9 mouse cellular contexts compared by ENCODE assay signal in the genomic region with DNA sequence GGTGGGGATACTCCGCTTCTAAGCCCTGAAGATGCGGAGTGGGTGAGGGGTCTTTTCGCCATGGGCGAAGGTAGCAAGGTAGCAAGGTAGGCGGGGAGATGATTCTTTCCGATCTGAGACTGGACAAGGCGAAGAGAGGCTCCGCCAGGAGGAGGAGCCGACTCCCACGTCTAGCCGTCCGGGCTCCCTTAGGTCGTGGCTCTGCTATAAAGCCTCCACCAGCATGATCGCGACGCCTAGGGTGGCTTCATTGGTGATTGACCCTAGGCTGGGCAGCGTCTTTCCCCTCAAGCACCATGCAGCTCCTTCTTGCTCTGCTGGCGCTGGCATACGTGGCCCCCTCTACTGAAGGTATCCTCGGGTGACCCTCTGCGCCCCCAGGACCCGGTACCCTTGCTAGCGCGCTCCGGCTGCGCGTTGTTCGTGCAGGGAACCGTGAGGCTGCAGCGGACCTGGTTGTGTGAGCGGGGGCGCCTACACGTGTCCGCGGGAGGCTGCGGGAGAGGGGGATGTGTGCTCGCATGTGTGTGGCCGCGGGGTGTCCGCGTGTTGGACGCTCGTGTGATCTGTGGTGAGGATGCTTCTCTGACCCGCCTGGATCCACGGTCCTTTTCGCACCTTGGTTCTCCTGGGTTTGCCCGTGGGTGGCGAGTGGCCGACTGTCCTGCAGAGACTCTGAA. TPM values are rescaled to one million over a fixed set of nuclear protein-coding genes. Genes with fewer than 3 reads are reported as not detected.
DNase-seq lines count a peak whose midpoint lies in the region; ATAC-seq and TF ChIP-seq lines count a peak whose summit lies in the region.
"Had no signal": no experiment of that assay in that cellular context is flagged by ENCODE, and none has a peak within 500 bp of the region (broad histone marks: within the 10 kb centered on the region; RNA-seq: fewer than 3 reads in every experiment).

A gene (plus strand): TSS at position 196 of the 680 bp plus-strand sequence.

- WGBS in liver, embryonic 12.5 days (ENCODE audit: insufficient replicate concordance): 3% methylated on average over 49 of the region's 49 CpGs
- WGBS in liver, postnatal 0 days (ENCODE audit: insufficient replicate concordance): 2% methylated on average over 49 of the region's 49 CpGs
- under 1% methylated on average over 49 of the region's 49 CpGs for WGBS in stomach, embryonic 15.5 days

- H3K36me3 ChIP-seq in liver, embryonic 12.5 days: no peaks in the 10 kb centered on the region
- H3K36me3 ChIP-seq in liver, postnatal 0 days (replicated peaks; ENCODE audit: insufficient read depth, low read length): no peaks in the 10 kb centered on the region
- no peaks in the 10 kb centered on the region for H3K36me3 ChIP-seq in stomach, embryonic 15.5 days

- DNase-seq in liver, postnatal 0 days: no peak
- DNase-seq in heart, postnatal 4 days: peak; percentile 20
- peak in 1 of 2 experiments; percentile 22 for DNase-seq in layer of hippocampus, adult 2 months (ENCODE audit: low spot score in 2 of 2)
- DNase-seq in lung, postnatal 10 days: peak; percentile 30

- TF ChIP-seq CTCF in liver, postnatal 0 days (IDR thresholded peaks at IDR 0.05; ENCODE audit: low read depth): no peak
- 0 out of 2 replicates have a peak, but pooled peaks have one; percentile 12 for TF ChIP-seq CTCF in layer of hippocampus, adult 2 months (conservative IDR thresholded peaks at IDR 0.05)

- no peak for ATAC-seq in liver, embryonic 12.5 days
- ATAC-seq in liver, postnatal 0 days: no peak
- ATAC-seq in erythroid progenitor cell, adult 5-6 weeks (replicated peaks; ENCODE audit: low FRiP score, poor library complexity, severe bottlenecking): 0 out of 2 replicates have a peak, but pooled peaks have one; percentile 36
- ATAC-seq in stomach, embryonic 15.5 days (ENCODE audit: insufficient read depth, low FRiP score, low read depth): no peak
- ATAC-seq in CD4-positive, CD25-positive, alpha-beta regulatory T cell, adult 4 months: no peak
- ATAC-seq: Patski had no signal

- peak within 1 kb of the TSS; percentile 53 for H3K4me2 ChIP-seq in liver, embryonic 12.5 days
- H3K4me2 ChIP-seq in liver, postnatal 0 days (ENCODE audit: low read depth, low read length): no peak within 1 kb of the TSS; the same call in 1 of the 2 replicates
- peak within 1 kb of the TSS; percentile 49 for H3K4me2 ChIP-seq in stomach, embryonic 15.5 days

- H3K9me3 ChIP-seq in liver, embryonic 12.5 days (replicated peaks): no peaks in the 10 kb centered on the region
- no peaks in the 10 kb centered on the region for H3K9me3 ChIP-seq in liver, postnatal 0 days (ENCODE audit: low read length)
- H3K9me3 ChIP-seq in stomach, embryonic 15.5 days: no peaks in the 10 kb centered on the region

- H3K4me3 ChIP-seq in liver, embryonic 12.5 days: peak within 1 kb of the TSS; percentile 15
- H3K4me3 ChIP-seq in liver, postnatal 0 days (ENCODE audit: low read depth, low read length): no peak within 1 kb of the TSS
- H3K4me3 ChIP-seq in layer of hippocampus, adult 2 months: peak within 1 kb of the TSS; percentile 73
- H3K4me3 ChIP-seq in stomach, embryonic 15.5 days (replicated peaks): peak within 1 kb of the TSS; percentile 25

- H3K27ac ChIP-seq in liver, embryonic 12.5 days: no peak within 1 kb of the TSS
- no peak within 1 kb of the TSS for H3K27ac ChIP-seq in liver, postnatal 0 days (ENCODE audit: low read depth)
- H3K27ac ChIP-seq in layer of hippocampus, adult 2 months: peak within 1 kb of the TSS; percentile 94
- H3K27ac ChIP-seq in stomach, embryonic 15.5 days: no peak within 1 kb of the TSS

- TF ChIP-seq EP300 in liver, postnatal 0 days (IDR thresholded peaks at IDR 0.05; ENCODE audit: low read depth): no peak

- H3K4me1 ChIP-seq in liver, embryonic 12.5 days: peaks cover 26% of the 10 kb centered on the region
- H3K4me1 ChIP-seq in liver, postnatal 0 days (ENCODE audit: insufficient read depth): peaks cover 7% of the 10 kb centered on the region; the same call in 1 of the 2 replicates
- H3K4me1 ChIP-seq in stomach, embryonic 15.5 days: peaks cover 7% of the 10 kb centered on the region

- no peak within 1 kb of the TSS for H3K9ac ChIP-seq in liver, embryonic 12.5 days
- H3K9ac ChIP-seq in liver, postnatal 0 days (replicated peaks): no peak within 1 kb of the TSS
- no peak within 1 kb of the TSS for H3K9ac ChIP-seq in stomach, embryonic 15.5 days

- H3K27me3 ChIP-seq in liver, embryonic 12.5 days (replicated peaks): peaks cover 82% of the 10 kb centered on the region
- H3K27me3 ChIP-seq in liver, postnatal 0 days (ENCODE audit: insufficient read depth, low read length): peaks cover 45% of the 10 kb centered on the region
- peaks cover 41% of the 10 kb centered on the region for H3K27me3 ChIP-seq in stomach, embryonic 15.5 days (replicated peaks)

RNA-seq across cellular contexts. Expression of the gene that starts here (rescaled TPM):
- 2.7 and 3.1 TPM in 2 replicates for polyA plus RNA-seq in liver, embryonic 12.5 days (2016; fragmentation: Nextera tagmentation; extraction: Ambion mirVana)
- not detected in 2 replicates for polyA plus RNA-seq in liver, postnatal 0 days (2015; fragmentation: Nextera tagmentation; extraction: Ambion mirVana)
- not detected in 2 replicates for total RNA-seq in erythroid progenitor cell, adult 5-6 weeks (2015; ENCODE audit: low replicate concordance)
- not detected in 2 replicates for total RNA-seq in erythroid progenitor cell, adult 5-6 weeks (2017; ENCODE audit: low replicate concordance)
- total RNA-seq in heart, postnatal 4 days (2021): 10 to 100 TPM; 21.1 to 21.5 TPM
- 10 to 100 TPM; 67.0 to 73.9 TPM for total RNA-seq in layer of hippocampus, adult 2 months (2021)
- polyA plus RNA-seq in stomach, embryonic 15.5 days (2015; fragmentation: Nextera tagmentation; extraction: Ambion mirVana): 0.49 and 0.51 TPM in 2 replicates
- not detected for polyA plus RNA-seq in CD4-positive, CD25-positive, alpha-beta regulatory T cell, adult 4 months (2017; shearing (Covaris generic))
- polyA plus RNA-seq: Patski had no signal

Comparison
In these comparisons a context has a peak if more than half of its experiments do, and no peak if none do; other contexts are left out.
1. RNA of the gene that starts here (total RNA-seq): 67.0 to 73.9 TPM in layer of hippocampus, adult 2 months and 21.1 to 21.5 TPM in heart, postnatal 4 days; not detected in erythroid progenitor cell, adult 5-6 weeks; every median in the first group is over 10 times any median in the second.
2. Peak in ATAC-seq in erythroid progenitor cell, adult 5-6 weeks; RNA of the gene not detected or under 1 TPM.